Mouse (Mus musculus) limb, embryonic 14.5 days (tissue): ENCODE measurements around the gene Aldh4a1. TPM values are rescaled to one million over a fixed set of nuclear protein-coding genes. Genes with fewer than 3 reads are reported as not detected.

Experiments used
- ATAC-seq: fragments of 200-750 bp; cut with Nextera tagmentation; 2 replicates; pipeline ENCODE4 v1.8.0; 2017; ENCODE audit warnings: low read depth, moderate number of reproducible peaks, moderate TSS enrichment; ENCODE audit not compliant: low FRiP score
- DNase-seq: peaks from one replicate; pipeline ENCODE4 v3.0.0-alpha.2; 2015; ENCODE audit warnings: low spot score
- H3K27ac ChIP-seq: fragments of 300-500 bp; sonication (generic); replicated peaks from 2 replicates; pipeline ENCODE4 v1.5.1; 2014; ENCODE audit warnings: low read depth, mild to moderate bottlenecking, low read length, moderate library complexity, mixed read lengths
- H3K27me3 ChIP-seq: fragments of 300-500 bp; sonication (generic); 2 replicates; pipeline ENCODE4 v1.6.1; 2014; ENCODE audit warnings: low read length, mixed read lengths; ENCODE audit not compliant: control insufficient read depth, insufficient read depth
- H3K36me3 ChIP-seq: fragments of 300-500 bp; sonication (generic); 2 replicates; pipeline ENCODE4 v1.6.1; 2014; ENCODE audit warnings: mild to moderate bottlenecking, low read length, moderate library complexity, mixed read lengths; ENCODE audit not compliant: control insufficient read depth, insufficient read depth
- H3K4me1 ChIP-seq: fragments of 300-500 bp; sonication (generic); 2 replicates; pipeline ENCODE4 v1.6.1; 2014; ENCODE audit warnings: antibody characterized with exemption, low read length, mixed read lengths; ENCODE audit not compliant: control insufficient read depth, insufficient read depth
- H3K4me2 ChIP-seq: fragments of 300-500 bp; sonication (generic); replicated peaks from 2 replicates; pipeline ENCODE4 v1.6.1; 2014; ENCODE audit warnings: low read depth, mild to moderate bottlenecking, low read length, moderate library complexity; ENCODE audit not compliant: severe bottlenecking
- H3K4me3 ChIP-seq: fragments of 300-500 bp; sonication (generic); replicated peaks from 2 replicates; pipeline ENCODE4 v1.5.1; 2014; ENCODE audit warnings: low read length
- H3K9ac ChIP-seq: fragments of 300-500 bp; sonication (generic); 2 replicates; pipeline ENCODE4 v1.6.1; 2014; ENCODE audit warnings: mild to moderate bottlenecking, low read depth, low read length, moderate library complexity; ENCODE audit not compliant: severe bottlenecking
- H3K9me3 ChIP-seq: fragments of 300-500 bp; sonication (generic); 2 replicates; pipeline ENCODE4 v1.6.1; 2016; ENCODE audit warnings: low read length; ENCODE audit not compliant: control insufficient read depth
- POLR2A ChIP-seq: fragments of 200-500 bp; IDR thresholded peaks from 2 replicates; pipeline ENCODE4 v1.8.0; 2012; ENCODE audit warnings: inconsistent platforms, mild to moderate bottlenecking, moderate library complexity, borderline replicate concordance; ENCODE audit not compliant: insufficient read depth, insufficient read length; ENCODE audit errors: extremely low read depth
- WGBS: fragments of 180-500 bp; shearing (Covaris S2); extraction: QIAGEN DNeasy Blood & Tissue Kit; methylation state at CpG from one replicate; pipeline ENCODE4 v1.1.7; 2014; 5-methylcytosine and 5-hydroxymethylcytosine counted together
- polyA plus RNA-seq, 2 experiments: library from polyadenylated mRNA; depleted of rRNA in 1 of 2; stranded (reverse) in 1 of 2; unstranded in 1 of 2; fragments of >200 nt; fragmentation: Nextera tagmentation in 1 of 2; extraction: Ambion mirVana in 1 of 2; gene quantifications; 2 replicates each; pipeline versions ENCODE4 v1.2.1 to v1.2.3; 2012 to 2014

The Aldh4a1 gene
- polyA plus RNA-seq, 2 experiments: 21.9 to 23.0 TPM

GRCm38 (mm10) chr4:139667632-139668031 lies 45.0 kb downstream of the Aldh4a1 start:
- Histone ChIP-seq H3K4me3 (no peak overlapping the region), H3K27ac (no peak overlapping the region), H3K9me3 (no peaks in the 10 kb centered on the region), H3K4me2 (no peak overlapping the region), H3K9ac (no peak overlapping the region), H3K27me3 (no peaks in the 10 kb centered on the region), H3K36me3 (no peaks in the 10 kb centered on the region), H3K4me1 (no peaks in the 10 kb centered on the region)
- no peak for DNase-seq
- no peak for TF ChIP-seq POLR2A
- WGBS: 73% methylated on average over 6 of the region's 6 CpGs
- ATAC-seq: no peak

DNA sequence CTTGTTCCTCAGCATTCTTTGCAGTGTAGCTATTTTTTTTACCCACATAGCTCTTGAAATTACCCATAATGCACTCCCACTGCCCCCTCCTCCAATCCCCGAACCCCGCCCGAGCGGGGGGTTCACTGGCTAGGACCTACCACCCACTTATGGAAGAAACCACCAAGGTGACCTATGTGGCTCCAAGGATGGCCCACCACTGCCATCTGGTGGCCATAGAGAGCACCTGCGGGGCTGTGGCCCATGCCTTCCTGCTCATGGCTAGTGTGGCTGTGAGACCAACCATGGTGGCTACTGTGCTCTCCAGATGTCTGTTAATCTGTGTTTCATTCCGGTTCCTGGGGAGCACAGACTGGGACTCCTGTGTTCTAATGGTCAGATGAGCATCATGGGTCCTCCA lies 47.2 kb downstream of the Aldh4a1 start:
- no peak overlapping the region for H3K4me3 ChIP-seq
- H3K27me3 ChIP-seq: no peaks in the 10 kb centered on the region
- H3K36me3 ChIP-seq: no peaks in the 10 kb centered on the region
- H3K4me1 ChIP-seq: no peaks in the 10 kb centered on the region
- ATAC-seq: no peak
- H3K9me3 ChIP-seq: no peaks in the 10 kb centered on the region
- WGBS: 16% methylated on average over 6 of the region's 6 CpGs
- no peak overlapping the region for H3K4me2 ChIP-seq
- H3K9ac ChIP-seq: no peak overlapping the region
- TF ChIP-seq POLR2A: no peak
- no peak overlapping the region for H3K27ac ChIP-seq
- DNase-seq: peak; percentile 66

DNA sequence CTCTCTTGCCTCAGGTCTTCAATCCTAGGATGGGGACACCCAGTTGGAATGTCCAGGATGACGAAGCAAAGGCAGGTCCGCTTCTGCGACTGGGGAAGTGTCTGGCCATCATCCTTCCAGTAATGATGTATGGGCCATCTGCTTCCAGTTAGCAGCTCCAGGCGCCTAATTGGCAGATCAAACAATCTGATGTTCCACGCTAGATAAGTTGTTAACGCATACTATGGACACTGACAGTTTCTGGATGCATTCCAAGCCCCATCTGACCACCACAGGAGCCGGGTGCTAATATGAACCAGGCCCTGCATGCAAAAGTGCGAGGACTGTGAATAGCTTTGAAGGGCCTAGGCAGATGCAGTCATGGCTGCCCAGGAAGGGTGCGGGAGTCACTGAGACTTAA lies 53.0 kb downstream of the Aldh4a1 start:
- TF ChIP-seq POLR2A: no peak
- no peak for DNase-seq
- WGBS: 25% methylated on average over 9 of the region's 9 CpGs

DNA sequence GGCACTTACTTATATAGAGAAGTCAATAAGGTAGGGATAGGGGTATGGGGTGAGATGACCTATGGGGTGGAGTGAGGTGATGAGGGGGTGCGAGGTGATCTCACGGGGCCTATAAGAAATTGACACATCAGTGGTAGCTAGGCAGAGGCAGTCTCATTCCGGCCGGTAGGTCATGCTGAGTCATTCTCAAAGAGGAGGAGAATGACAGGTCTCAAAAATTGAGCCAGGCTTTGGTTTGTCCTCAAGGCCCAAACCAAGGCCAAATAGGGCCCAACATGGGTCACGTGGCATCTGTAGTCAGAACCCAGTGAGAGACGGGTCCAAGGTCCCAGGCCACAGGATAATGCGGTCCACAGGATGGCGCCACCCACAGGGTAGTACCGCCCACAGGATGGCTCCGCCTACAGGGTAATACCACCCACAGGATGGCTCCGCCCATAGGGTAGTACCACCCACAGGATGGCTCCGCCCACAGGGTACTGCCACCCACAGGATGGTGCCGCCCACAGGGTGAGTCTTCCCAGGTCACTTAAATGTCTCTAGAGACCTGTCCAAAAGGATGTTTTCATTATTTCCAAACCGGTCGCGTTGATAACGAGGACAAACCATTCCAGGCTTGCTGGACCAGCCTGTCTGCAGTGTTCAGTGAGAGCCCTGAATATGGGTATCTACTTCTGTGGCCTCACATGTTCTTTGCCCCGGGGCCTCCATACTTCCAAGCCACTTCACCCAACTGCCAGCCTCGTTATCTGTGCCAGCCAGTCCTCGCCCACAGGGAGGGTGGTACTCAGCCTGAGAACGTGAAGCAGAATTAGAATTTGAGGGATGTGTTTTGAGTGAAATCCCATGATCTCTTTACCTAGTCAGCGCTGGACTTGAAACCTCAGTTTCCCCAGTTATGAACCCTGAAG lies 61.3 kb downstream of the Aldh4a1 start:
- no peaks in the 10 kb centered on the region for H3K9me3 ChIP-seq
- 78% methylated on average over 22 of the region's 22 CpGs for WGBS
- no peaks in the 10 kb centered on the region for H3K36me3 ChIP-seq
- no peak overlapping the region for H3K4me3 ChIP-seq
- ATAC-seq (0 out of 2 replicates have a peak, but pooled peaks have one; percentile 5), DNase-seq (no peak)
- no peaks in the 10 kb centered on the region for H3K27me3 ChIP-seq
- H3K9ac ChIP-seq: no peak overlapping the region
- no peak for TF ChIP-seq POLR2A
- H3K4me1 ChIP-seq: no peaks in the 10 kb centered on the region
- no peak overlapping the region for H3K27ac ChIP-seq
- H3K4me2 ChIP-seq: no peak overlapping the region

More for the DNA sequence above, 53.0 kb downstream of the Aldh4a1 start:
- no peak for ATAC-seq
- no peak overlapping the region for H3K9ac ChIP-seq
- H3K4me1 ChIP-seq: no peaks in the 10 kb centered on the region
- no peaks in the 10 kb centered on the region for H3K36me3 ChIP-seq
- H3K27me3 ChIP-seq: no peaks in the 10 kb centered on the region
- peaks cover 3% of the 10 kb centered on the region; the same call in 1 of the 2 replicates for H3K9me3 ChIP-seq
- H3K4me3 ChIP-seq: no peak overlapping the region
- H3K27ac ChIP-seq: no peak overlapping the region
- no peak overlapping the region for H3K4me2 ChIP-seq

- H3K9ac ChIP-seq: no peak overlapping the region
Observed at GRCm38 (mm10) chr4:139684639-139685017, 62.0 kb downstream of the Aldh4a1 start.

More at GRCm38 (mm10) chr4:139684639-139685017, 62.0 kb downstream of the Aldh4a1 start:
- ATAC-seq (peak; percentile 16; the same call in 1 of the 2 replicates), DNase-seq (no peak)
- Histone ChIP-seq H3K27ac (no peak overlapping the region), H3K4me1 (peaks cover 2% of the 10 kb centered on the region; the same call in 1 of the 2 replicates), H3K36me3 (no peaks in the 10 kb centered on the region), H3K27me3 (no peaks in the 10 kb centered on the region), H3K4me2 (no peak overlapping the region), H3K9me3 (no peaks in the 10 kb centered on the region), H3K4me3 (no peak overlapping the region)
- no peak for TF ChIP-seq POLR2A
- WGBS: 4% methylated on average over 3 of the region's 3 CpGs
